Mouse (Mus musculus) midbrain, embryonic 15.5 days (tissue): ENCODE measurements at regions not wholly inside any gene's neighbourhood (a gene's known extent, or its start where the extent isn't known, plus 50 kb on each side); places are given as distances from the start of the nearest gene placed in this dataset.

Experiments
- ATAC-seq: fragments of 200-750 bp; cut with Nextera tagmentation; replicated peaks from 2 replicates; pipeline ENCODE4 v1.8.0; 2017; ENCODE audit warnings: moderate TSS enrichment
- H3K27ac ChIP-seq: fragments of 300-500 bp; sonication (generic); 2 replicates; pipeline ENCODE4 v1.5.1; 2015; ENCODE audit warnings: mild to moderate bottlenecking, inconsistent platforms
- H3K27me3 ChIP-seq: fragments of 300-500 bp; sonication (generic); replicated peaks from 2 replicates; pipeline ENCODE4 v1.6.1; 2015; ENCODE audit warnings: inconsistent platforms
- H3K36me3 ChIP-seq: fragments of 300-500 bp; sonication (generic); replicated peaks from 2 replicates; pipeline ENCODE4 v1.6.1; 2015; ENCODE audit warnings: inconsistent platforms
- H3K4me1 ChIP-seq: fragments of 300-500 bp; sonication (generic); 2 replicates; pipeline ENCODE4 v1.6.1; 2015; ENCODE audit warnings: inconsistent platforms
- H3K4me2 ChIP-seq: fragments of 300-500 bp; sonication (generic); 2 replicates; pipeline ENCODE4 v1.6.1; 2015; ENCODE audit warnings: inconsistent platforms, mild to moderate bottlenecking, moderate library complexity
- H3K4me3 ChIP-seq: fragments of 300-500 bp; sonication (generic); 2 replicates; pipeline ENCODE4 v1.5.1; 2015; ENCODE audit warnings: mild to moderate bottlenecking, inconsistent platforms
- H3K9ac ChIP-seq: fragments of 300-500 bp; sonication (generic); 2 replicates; pipeline ENCODE4 v1.6.1; 2015; ENCODE audit warnings: mild to moderate bottlenecking, inconsistent platforms
- H3K9me3 ChIP-seq: fragments of 300-500 bp; sonication (generic); 2 replicates; pipeline ENCODE4 v1.6.1; 2016; ENCODE audit warnings: inconsistent platforms
- WGBS: fragments of 180-500 bp; shearing (Covaris S2); methylation state at CpG from one replicate; pipeline ENCODE4 v1.1.7; 2015; ENCODE audit warnings: mixed read lengths; 5-methylcytosine and 5-hydroxymethylcytosine counted together

- ATAC-seq: no peak
- Histone ChIP-seq H3K4me1 (peaks cover 11% of the 10 kb centered on the region), H3K36me3 (no peaks in the 10 kb centered on the region), H3K27ac (no peak overlapping the region), H3K4me3 (no peak overlapping the region), H3K9ac (no peak overlapping the region), H3K27me3 (no peaks in the 10 kb centered on the region), H3K9me3 (no peaks in the 10 kb centered on the region), H3K4me2 (no peak overlapping the region)
- WGBS: 94% methylated on average over 16 of the region's 16 CpGs
Measured at GRCm38 (mm10) chr10:118085046-118085983, 56.3 kb upstream of the Mdm1 start.

DNA sequence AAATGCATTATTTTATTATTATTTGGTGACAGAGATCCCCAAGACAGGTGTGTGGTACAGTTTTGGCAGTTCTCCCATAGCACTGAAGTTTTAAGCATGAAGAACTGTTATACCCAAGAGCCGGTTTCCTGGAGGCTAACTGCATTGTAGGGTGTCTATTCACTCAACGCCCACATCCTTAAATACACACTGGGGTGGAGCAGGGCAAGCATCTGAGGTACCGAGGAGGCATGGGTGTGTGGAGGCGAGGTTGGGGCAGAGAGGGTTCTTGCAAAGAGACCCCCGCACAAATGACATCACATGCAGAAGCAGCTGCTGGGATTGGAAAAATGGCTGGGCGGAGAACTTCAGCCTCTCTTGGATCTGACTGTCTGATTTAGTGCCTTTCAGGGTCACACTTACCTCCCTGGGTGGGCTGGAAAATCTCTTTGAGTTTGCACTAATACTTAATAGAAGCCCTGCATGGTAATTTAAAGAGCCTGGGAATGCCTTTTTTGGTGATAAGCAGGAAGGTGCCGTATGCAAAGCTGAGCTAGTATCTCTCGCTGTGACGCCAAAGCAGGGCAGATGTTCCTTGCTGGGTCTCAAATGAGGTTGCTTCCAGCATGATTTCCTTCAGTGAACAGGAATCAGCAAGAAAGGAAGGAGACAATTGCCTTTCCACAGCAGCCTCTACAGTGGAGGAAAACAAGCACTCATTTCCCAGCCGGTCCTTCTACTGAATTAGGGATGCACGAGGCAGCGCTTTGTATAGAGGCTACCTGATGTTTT, 53.9 kb upstream of the Mdm1 start:
- WGBS: 10% methylated on average over 12 of the region's 12 CpGs
- H3K36me3 ChIP-seq: no peaks in the 10 kb centered on the region
- peak overlapping the region; percentile 2; the same call in 1 of the 2 replicates for H3K9ac ChIP-seq
- peak overlapping the region; percentile 59 for H3K27ac ChIP-seq
- H3K9me3 ChIP-seq: no peaks in the 10 kb centered on the region
- no peaks in the 10 kb centered on the region for H3K27me3 ChIP-seq
- H3K4me3 ChIP-seq: peak overlapping the region; percentile 16
- peaks cover 13% of the 10 kb centered on the region for H3K4me1 ChIP-seq
- ATAC-seq: peak; percentile 60; the same call in 1 of the 2 replicates
- H3K4me2 ChIP-seq: peak overlapping the region; percentile 38

DNA sequence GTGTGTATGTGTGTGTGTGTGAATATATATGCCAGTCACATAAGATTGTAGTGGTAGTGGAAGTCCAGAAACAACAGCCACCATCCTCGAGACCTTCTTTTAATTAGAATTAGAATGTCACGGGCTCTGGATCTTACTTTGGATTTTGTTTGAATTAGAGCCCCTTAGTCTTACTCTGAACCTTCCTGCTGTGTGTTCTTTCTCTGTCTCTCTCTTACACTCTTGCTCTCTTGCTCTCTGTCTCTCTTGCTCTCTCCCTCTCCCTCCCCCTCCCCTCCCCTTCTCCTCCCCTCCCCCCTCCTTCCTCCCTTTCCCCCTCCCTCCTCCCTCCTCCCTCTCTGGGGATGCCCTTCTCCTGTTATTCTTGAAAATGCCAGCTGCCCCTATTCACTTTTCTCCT, 53.1 kb upstream of the Mdm1 start:
- peaks cover 14% of the 10 kb centered on the region for H3K4me1 ChIP-seq
- H3K9me3 ChIP-seq: no peaks in the 10 kb centered on the region
- 21% methylated on average over 2 of the region's 2 CpGs for WGBS
- no peaks in the 10 kb centered on the region for H3K36me3 ChIP-seq
- ATAC-seq: no peak; the same call in 1 of the 2 replicates
- no peak overlapping the region for H3K9ac ChIP-seq
- H3K27me3 ChIP-seq: no peaks in the 10 kb centered on the region
- peak overlapping the region; percentile 59; the same call in 1 of the 2 replicates for H3K27ac ChIP-seq
- H3K4me2 ChIP-seq: peak overlapping the region; percentile 38; the same call in 1 of the 2 replicates
- no peak overlapping the region for H3K4me3 ChIP-seq

DNA sequence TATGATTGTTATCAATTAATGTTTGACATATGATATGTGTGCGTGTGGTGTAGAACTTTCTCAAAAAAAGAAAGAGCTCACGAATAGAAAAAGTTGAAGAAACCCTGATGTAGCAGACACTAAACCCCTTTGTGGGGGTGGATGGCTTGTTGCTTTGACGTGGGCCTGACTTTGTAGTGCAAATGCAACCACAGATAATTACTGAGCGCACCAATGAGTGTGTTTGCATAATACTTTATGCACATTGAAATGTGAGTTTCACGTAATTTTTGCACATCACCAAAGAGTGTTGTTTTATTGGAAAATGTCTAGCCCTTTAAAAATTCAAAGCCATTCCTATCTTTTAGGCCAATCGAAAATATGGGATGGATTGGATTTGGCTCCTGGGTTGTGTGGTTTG, 51.7 kb upstream of the Mdm1 start:
- Histone ChIP-seq H3K4me3 (no peak overlapping the region), H3K27ac (no peak overlapping the region), H3K4me1 (peaks cover 14% of the 10 kb centered on the region), H3K4me2 (no peak overlapping the region), H3K9ac (no peak overlapping the region), H3K9me3 (no peaks in the 10 kb centered on the region), H3K36me3 (no peaks in the 10 kb centered on the region), H3K27me3 (no peaks in the 10 kb centered on the region)
- 80% methylated on average over 6 of the region's 6 CpGs for WGBS
- no peak for ATAC-seq

DNA sequence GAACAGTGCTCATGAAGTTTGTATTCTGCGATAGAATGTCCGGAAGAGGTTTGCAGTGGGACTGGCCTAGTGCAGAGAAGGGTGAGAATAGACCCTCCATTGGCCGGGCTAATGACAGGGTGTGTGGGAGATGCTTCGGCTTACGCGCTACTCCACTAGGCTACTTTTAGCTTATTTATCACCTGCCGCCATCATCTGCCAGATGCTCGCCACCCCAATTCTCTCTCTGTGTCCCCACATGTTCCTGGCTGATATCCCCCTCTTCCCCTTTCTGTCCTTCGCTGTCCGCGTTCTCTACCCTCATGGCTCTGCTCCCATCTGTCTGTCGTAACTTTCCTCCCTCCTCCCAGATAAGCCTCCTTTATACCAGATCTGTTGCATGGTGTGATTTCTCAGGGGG, 50.1 kb upstream of the Mdm1 start:
- ATAC-seq: no peak
- Histone ChIP-seq H3K4me3 (no peak overlapping the region), H3K4me1 (peaks cover 14% of the 10 kb centered on the region), H3K9me3 (no peaks in the 10 kb centered on the region), H3K4me2 (no peak overlapping the region), H3K36me3 (no peaks in the 10 kb centered on the region), H3K27ac (no peak overlapping the region), H3K27me3 (no peaks in the 10 kb centered on the region), H3K9ac (no peak overlapping the region)
- WGBS: 93% methylated on average over 12 of the region's 12 CpGs
